Mouse (Mus musculus) naive thymus-derived CD4-positive, alpha-beta T cell, adult 2 months (primary cell): ENCODE data around the gene Dusp22.

ENCODE experiments used
- DNase-seq: peaks from one replicate; pipeline ENCODE4 v3.0.0-alpha.2; 2011; ENCODE audit warnings: low read depth

The Dusp22 gene

GRCm38 (mm10) chr13:30715573-30715972 lies 55.8 kb downstream of the Dusp22 start:
- DNase-seq = no peak

- no peak for DNase-seq
Measured at GRCm38 (mm10) chr13:30716611-30717010, 56.8 kb downstream of the Dusp22 start.

- DNase-seq = no peak
Measured at GRCm38 (mm10) chr13:30722601-30723000, 62.8 kb downstream of the Dusp22 start.

- no peak for DNase-seq
Measured at GRCm38 (mm10) chr13:30723258-30723657, 63.5 kb downstream of the Dusp22 start.

GRCm38 (mm10) chr13:30723858-30724257 lies 64.1 kb downstream of the Dusp22 start:
- no peak for DNase-seq

- no peak for DNase-seq
Measured at GRCm38 (mm10) chr13:30724691-30725271, 65.0 kb downstream of the Dusp22 start.

GRCm38 (mm10) chr13:30726879-30727278 lies 67.1 kb downstream of the Dusp22 start:
- DNase-seq = no peak

GRCm38 (mm10) chr13:30728155-30728554 lies 68.4 kb downstream of the Dusp22 start:
- DNase-seq = no peak

- DNase-seq = no peak
Measured at GRCm38 (mm10) chr13:30729245-30729644, 69.4 kb downstream of the Dusp22 start.

- DNase-seq = no peak
Measured at GRCm38 (mm10) chr13:30730104-30730793, 70.5 kb downstream of the Dusp22 start.

GRCm38 (mm10) chr13:30732709-30733445 lies 73.1 kb downstream of the Dusp22 start:
- peak; percentile 61 for DNase-seq

- no peak for DNase-seq
Measured at GRCm38 (mm10) chr13:30736721-30737120, 76.9 kb downstream of the Dusp22 start.

- DNase-seq = no peak
Measured at GRCm38 (mm10) chr13:30737257-30737656, 77.5 kb downstream of the Dusp22 start.

- DNase-seq = no peak
Measured at GRCm38 (mm10) chr13:30738310-30738840, 78.6 kb downstream of the Dusp22 start.

GRCm38 (mm10) chr13:30741172-30741571 lies 81.4 kb downstream of the Dusp22 start:
- no peak for DNase-seq

- DNase-seq = peak; percentile 71
Measured at GRCm38 (mm10) chr13:30742411-30742970, 82.7 kb downstream of the Dusp22 start.

- DNase-seq = no peak
Measured at GRCm38 (mm10) chr13:30745121-30745520, 85.3 kb downstream of the Dusp22 start.

GRCm38 (mm10) chr13:30747068-30747467 lies 87.3 kb downstream of the Dusp22 start:
- no peak for DNase-seq

- peak; percentile 70 for DNase-seq
Measured at GRCm38 (mm10) chr13:30747504-30747903, 87.7 kb downstream of the Dusp22 start.

- DNase-seq = peak; percentile 79
Measured at GRCm38 (mm10) chr13:30748321-30748720, 88.5 kb downstream of the Dusp22 start.

- peak; percentile 76 for DNase-seq
Measured at GRCm38 (mm10) chr13:30749021-30749556, 89.3 kb downstream of the Dusp22 start, which contains the start of gene Irf4. TSS of gene Irf4 (plus strand) at chr13:30749226.

GRCm38 (mm10) chr13:30749557-30750141 lies 89.8 kb downstream of the Dusp22 start:
- DNase-seq = peak; percentile 38
